Comparison of ENCODE assay signal across 24 mouse cellular contexts in genomic region chr6:39476617-39477016, GRCm38 (mm10). TPM values are rescaled to one million over a fixed set of nuclear protein-coding genes. Genes with fewer than 3 reads are reported as not detected.
DNase-seq lines count a peak whose midpoint lies in the region; ATAC-seq and TF ChIP-seq lines count a peak whose summit lies in the region.
"Had no signal": no experiment of that assay in that cellular context is flagged by ENCODE, and none has a peak within 500 bp of the region (broad histone marks: within the 10 kb centered on the region; RNA-seq: fewer than 3 reads in every experiment).

No protein-coding gene starts in this region.

- H3K4me1 ChIP-seq in lung, embryonic 15.5 days = peaks cover 30% of the 10 kb centered on the region
- H3K4me1 ChIP-seq in lung, adult 2 months (ENCODE audit: control insufficient read depth, insufficient read depth, low read length) = no peaks in the 10 kb centered on the region
- H3K4me1 ChIP-seq in stomach, embryonic 15.5 days = 0 out of 2 replicates have a peak, but pooled peaks cover 4% of the 10 kb centered on the region
- H3K4me1 ChIP-seq in stomach, postnatal 0 days (replicated peaks; ENCODE audit: control insufficient read depth, insufficient read depth) = no peaks in the 10 kb centered on the region
- H3K4me1 ChIP-seq: hindbrain, embryonic 10.5 days had no signal

- DNase-seq in lung, adult 2 months = no peak
- peak; percentile 28 for DNase-seq in lung, postnatal 10 days
- DNase-seq in lung, postnatal 4 days = no peak
- DNase-seq in stomach, postnatal 0 days (ENCODE audit: low spot score) = no peak
- no peak for DNase-seq in cerebellum, adult 11 months
- DNase-seq: adrenal gland, adult 8-10 months; adrenal gland, postnatal 25 days; cerebellum, adult 18-20 months; cerebellum, adult 9-10 months; cerebellum, postnatal 14 days; gastrocnemius, postnatal 10 days; gastrocnemius, postnatal 36 days; heart, adult 2 months; heart, postnatal 36 days had no signal

- no peak overlapping the region for H3K4me3 ChIP-seq in lung, embryonic 15.5 days
- no peak overlapping the region for H3K4me3 ChIP-seq in lung, adult 2 months (replicated peaks; ENCODE audit: extremely low read depth, low read depth, low read length)
- no peak overlapping the region for H3K4me3 ChIP-seq in stomach, embryonic 15.5 days (replicated peaks)
- H3K4me3 ChIP-seq in stomach, postnatal 0 days (ENCODE audit: low read depth, low read length) = no peak overlapping the region
- H3K4me3 ChIP-seq: forebrain, embryonic 10.5 days; forebrain, embryonic 13.5 days; heart, adult 2 months; heart, embryonic 10.5 days; hindbrain, embryonic 10.5 days; hindbrain, embryonic 13.5 days had no signal

- ATAC-seq in lung, embryonic 15.5 days (ENCODE audit: borderline replicate concordance, extremely low read depth, low FRiP score, low TSS enrichment) = peak; percentile 53; the same call in 1 of the 2 replicates
- 0 out of 2 replicates have a peak, but pooled peaks have one; percentile 15 for ATAC-seq in stomach, embryonic 15.5 days (ENCODE audit: insufficient read depth, low FRiP score, low read depth)
- no peak for ATAC-seq in stomach, postnatal 0 days (ENCODE audit: low FRiP score, low TSS enrichment)
- ATAC-seq: activated CD4-positive, CD25-positive, alpha-beta regulatory T cell, adult 4 months; forebrain, embryonic 13.5 days; forebrain, embryonic 16.5 days; hindbrain, embryonic 16.5 days had no signal

- TF ChIP-seq POLR2A in lung, adult 2 months (IDR thresholded peaks at IDR 0.05; ENCODE audit: borderline replicate concordance, extremely low read depth, low read depth, low read length) = no peak

- H3K27ac ChIP-seq in lung, embryonic 15.5 days = peak overlapping the region; percentile 19; the same call in 1 of the 2 replicates
- peak overlapping the region; percentile 48 for H3K27ac ChIP-seq in stomach, embryonic 15.5 days
- no peak overlapping the region for H3K27ac ChIP-seq in stomach, postnatal 0 days (replicated peaks)
- H3K27ac ChIP-seq: forebrain, embryonic 10.5 days; heart, adult 2 months; heart, embryonic 10.5 days; hindbrain, embryonic 10.5 days; hindbrain, embryonic 13.5 days had no signal

- TF ChIP-seq CTCF in lung, adult 2 months (IDR thresholded peaks at IDR 0.05; ENCODE audit: insufficient read depth, low read length) = no peak
- TF ChIP-seq CTCF in stomach, postnatal 0 days (IDR thresholded peaks at IDR 0.05; ENCODE audit: low read depth) = no peak

- H3K9ac ChIP-seq in lung, embryonic 15.5 days = no peak overlapping the region
- no peak overlapping the region for H3K9ac ChIP-seq in stomach, embryonic 15.5 days
- H3K9ac ChIP-seq in stomach, postnatal 0 days (ENCODE audit: low read length) = no peak overlapping the region
- H3K9ac ChIP-seq: forebrain, embryonic 13.5 days; hindbrain, embryonic 13.5 days had no signal

- peaks cover 22% of the 10 kb centered on the region for H3K36me3 ChIP-seq in lung, embryonic 15.5 days
- peaks cover 6% of the 10 kb centered on the region; the same call in 1 of the 2 replicates for H3K36me3 ChIP-seq in stomach, embryonic 15.5 days
- no peaks in the 10 kb centered on the region for H3K36me3 ChIP-seq in stomach, postnatal 0 days (ENCODE audit: control insufficient read depth, insufficient read depth, low read length)

- TF ChIP-seq EP300 in stomach, postnatal 0 days (optimal IDR thresholded peaks at IDR 0.05) = no peak

- 18% methylated on average over 1 of the region's 1 CpGs for WGBS in lung, embryonic 15.5 days
- WGBS in lung, adult 2 months = 53% methylated on average over 1 of the region's 1 CpGs
- 37% methylated on average over 1 of the region's 1 CpGs for WGBS in stomach, embryonic 15.5 days
- WGBS in stomach, postnatal 0 days = 40% methylated on average over 1 of the region's 1 CpGs

- no peak overlapping the region for H3K4me2 ChIP-seq in lung, embryonic 15.5 days
- H3K4me2 ChIP-seq in stomach, embryonic 15.5 days = no peak overlapping the region
- H3K4me2 ChIP-seq in stomach, postnatal 0 days (replicated peaks; ENCODE audit: low read depth) = no peak overlapping the region
- H3K4me2 ChIP-seq: forebrain, embryonic 13.5 days; hindbrain, embryonic 13.5 days had no signal

- H3K27me3 ChIP-seq in lung, embryonic 15.5 days = no peaks in the 10 kb centered on the region
- H3K27me3 ChIP-seq in stomach, embryonic 15.5 days (replicated peaks) = no peaks in the 10 kb centered on the region
- no peaks in the 10 kb centered on the region for H3K27me3 ChIP-seq in stomach, postnatal 0 days (ENCODE audit: control insufficient read depth, insufficient read depth, low read length)
- H3K27me3 ChIP-seq: forebrain, embryonic 13.5 days; hindbrain, embryonic 13.5 days had no signal

- no peaks in the 10 kb centered on the region for H3K9me3 ChIP-seq in lung, embryonic 15.5 days
- no peaks in the 10 kb centered on the region for H3K9me3 ChIP-seq in stomach, embryonic 15.5 days
- no peaks in the 10 kb centered on the region for H3K9me3 ChIP-seq in stomach, postnatal 0 days (ENCODE audit: control insufficient read depth, low read length)
- H3K9me3 ChIP-seq: forebrain, embryonic 10.5 days; forebrain, embryonic 13.5 days; heart, embryonic 10.5 days; hindbrain, embryonic 10.5 days; hindbrain, embryonic 13.5 days had no signal

RNA-seq across cellular contexts. Expression of gene Mkrn1, which starts 56.4 kb away (rescaled TPM):
- 66.5 and 68.5 TPM in 2 replicates for polyA plus RNA-seq in lung, embryonic 15.5 days (2015; fragmentation: Nextera tagmentation; extraction: Ambion mirVana)
- polyA plus RNA-seq in lung, adult 2 months (2012; rRNA removed) = 35.8 TPM in 2 replicates
- polyA plus RNA-seq in stomach, embryonic 15.5 days (2015; fragmentation: Nextera tagmentation; extraction: Ambion mirVana) = 60.6 and 74.9 TPM in 2 replicates
- polyA plus RNA-seq in stomach, postnatal 0 days (2015; fragmentation: Nextera tagmentation; extraction: Ambion mirVana) = 54.6 and 56.0 TPM in 2 replicates
